Mouse (Mus musculus): ENCODE results near the gene Ttc25. TPM values are rescaled to one million over a fixed set of nuclear protein-coding genes. Genes with fewer than 3 reads are reported as not detected.

Gene Ttc25
- polyA plus RNA-seq, 1 experiment: 2.0 TPM

GRCm38 (mm10) chr11:100564703-100565102, 19.3 kb downstream of the Ttc25 start:
- H3K27ac ChIP-seq (ENCODE audit: insufficient read depth, low read length): no peak overlapping the region
- no peaks in the 10 kb centered on the region for H3K4me1 ChIP-seq (ENCODE audit: control insufficient read depth, insufficient read depth, low read length)
- H3K4me3 ChIP-seq (ENCODE audit: insufficient read depth, low read length): no peak overlapping the region
- TF ChIP-seq CTCF (IDR thresholded peaks at IDR 0.05; ENCODE audit: extremely low read depth, insufficient read depth, low read length) (no peak), POLR2A (IDR thresholded peaks at IDR 0.05; ENCODE audit: extremely low read depth, insufficient read depth, low read length) (no peak)

- Histone ChIP-seq H3K4me1 (ENCODE audit: control insufficient read depth, insufficient read depth, low read length) (no peaks in the 10 kb centered on the region), H3K27ac (ENCODE audit: insufficient read depth, low read length) (no peak overlapping the region), H3K4me3 (ENCODE audit: insufficient read depth, low read length) (no peak overlapping the region)
- TF ChIP-seq CTCF (IDR thresholded peaks at IDR 0.05; ENCODE audit: extremely low read depth, insufficient read depth, low read length) (no peak), POLR2A (IDR thresholded peaks at IDR 0.05; ENCODE audit: extremely low read depth, insufficient read depth, low read length) (no peak)
Observed at GRCm38 (mm10) chr11:100567229-100567628, 21.8 kb downstream of the Ttc25 start.

GRCm38 (mm10) chr11:100567815-100568245, 22.4 kb downstream of the Ttc25 start:
- TF ChIP-seq POLR2A (IDR thresholded peaks at IDR 0.05; ENCODE audit: extremely low read depth, insufficient read depth, low read length) (no peak), CTCF (IDR thresholded peaks at IDR 0.05; ENCODE audit: extremely low read depth, insufficient read depth, low read length) (no peak)
- no peaks in the 10 kb centered on the region for H3K4me1 ChIP-seq (ENCODE audit: control insufficient read depth, insufficient read depth, low read length)

GRCm38 (mm10) chr11:100568692-100569091, 23.3 kb downstream of the Ttc25 start:
- Histone ChIP-seq H3K27ac (ENCODE audit: insufficient read depth, low read length) (no peak overlapping the region), H3K4me1 (ENCODE audit: control insufficient read depth, insufficient read depth, low read length) (no peaks in the 10 kb centered on the region), H3K4me3 (ENCODE audit: insufficient read depth, low read length) (no peak overlapping the region)
- TF ChIP-seq CTCF (IDR thresholded peaks at IDR 0.05; ENCODE audit: extremely low read depth, insufficient read depth, low read length) (no peak), POLR2A (IDR thresholded peaks at IDR 0.05; ENCODE audit: extremely low read depth, insufficient read depth, low read length) (no peak)

More at GRCm38 (mm10) chr11:100567815-100568245, 22.4 kb downstream of the Ttc25 start:
- H3K27ac ChIP-seq (ENCODE audit: insufficient read depth, low read length): no peak overlapping the region
- H3K4me3 ChIP-seq (ENCODE audit: insufficient read depth, low read length): no peak overlapping the region

GRCm38 (mm10) chr11:100569789-100570188, 24.4 kb downstream of the Ttc25 start:
- Histone ChIP-seq H3K4me3 (ENCODE audit: insufficient read depth, low read length) (no peak overlapping the region), H3K4me1 (ENCODE audit: control insufficient read depth, insufficient read depth, low read length) (no peaks in the 10 kb centered on the region), H3K27ac (ENCODE audit: insufficient read depth, low read length) (no peak overlapping the region)
- TF ChIP-seq POLR2A (IDR thresholded peaks at IDR 0.05; ENCODE audit: extremely low read depth, insufficient read depth, low read length): no peak
- no peak for TF ChIP-seq CTCF (IDR thresholded peaks at IDR 0.05; ENCODE audit: extremely low read depth, insufficient read depth, low read length)

GRCm38 (mm10) chr11:100570430-100571201, 25.2 kb downstream of the Ttc25 start:
- H3K27ac ChIP-seq (ENCODE audit: insufficient read depth, low read length): 0 out of 2 replicates have a peak overlapping the region, but pooled peaks have one; percentile 1
- H3K4me3 ChIP-seq (ENCODE audit: insufficient read depth, low read length): peak overlapping the region; percentile 25
- no peak for TF ChIP-seq POLR2A (IDR thresholded peaks at IDR 0.05; ENCODE audit: extremely low read depth, insufficient read depth, low read length)
- peak; percentile 90 for TF ChIP-seq CTCF (IDR thresholded peaks at IDR 0.05; ENCODE audit: extremely low read depth, insufficient read depth, low read length)
- no peaks in the 10 kb centered on the region for H3K4me1 ChIP-seq (ENCODE audit: control insufficient read depth, insufficient read depth, low read length)

- TF ChIP-seq CTCF (IDR thresholded peaks at IDR 0.05; ENCODE audit: extremely low read depth, insufficient read depth, low read length) (no peak), POLR2A (IDR thresholded peaks at IDR 0.05; ENCODE audit: extremely low read depth, insufficient read depth, low read length) (peak; percentile 37; the same call in 1 of the 2 replicates)
Observed at GRCm38 (mm10) chr11:100571202-100571567, 25.8 kb downstream of the Ttc25 start.

DNA sequence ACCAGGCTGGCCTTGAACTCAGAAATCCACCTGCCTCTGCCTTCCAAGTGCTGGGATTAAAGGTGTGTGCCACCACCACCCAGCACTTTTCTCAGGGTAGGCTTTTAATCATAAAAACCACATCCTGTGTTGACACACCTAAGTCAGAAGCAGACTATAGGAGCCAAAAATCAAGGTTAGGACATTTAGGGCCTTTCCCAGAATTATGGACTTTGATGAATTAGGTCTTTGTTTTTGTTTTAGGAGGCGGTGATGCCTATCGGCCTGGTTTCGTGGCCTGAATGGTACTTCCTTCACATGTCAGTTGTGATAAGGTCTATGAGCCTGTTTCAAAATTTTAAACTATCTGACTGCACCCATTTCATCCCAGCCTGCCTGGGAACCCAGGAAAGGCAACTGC, 28.8 kb downstream of the Ttc25 start:
- H3K4me1 ChIP-seq (ENCODE audit: control insufficient read depth, insufficient read depth, low read length): peaks cover 3% of the 10 kb centered on the region; the same call in 1 of the 2 replicates
- H3K27ac ChIP-seq (ENCODE audit: insufficient read depth, low read length): peak overlapping the region; percentile 82
- TF ChIP-seq CTCF (IDR thresholded peaks at IDR 0.05; ENCODE audit: extremely low read depth, insufficient read depth, low read length) (no peak), POLR2A (IDR thresholded peaks at IDR 0.05; ENCODE audit: extremely low read depth, insufficient read depth, low read length) (no peak)
- H3K4me3 ChIP-seq (ENCODE audit: insufficient read depth, low read length): peak overlapping the region; percentile 44

More at GRCm38 (mm10) chr11:100571202-100571567, 25.8 kb downstream of the Ttc25 start:
- H3K4me3 ChIP-seq (ENCODE audit: insufficient read depth, low read length): peak overlapping the region; percentile 25
- H3K4me1 ChIP-seq (ENCODE audit: control insufficient read depth, insufficient read depth, low read length): no peaks in the 10 kb centered on the region
- H3K27ac ChIP-seq (ENCODE audit: insufficient read depth, low read length): peak overlapping the region; percentile 1; the same call in 1 of the 2 replicates

GRCm38 (mm10) chr11:100574708-100575483, 29.5 kb downstream of the Ttc25 start, which contains the start of gene Cnp:
Cnp (plus strand) TSS chr11:100574904.
- peak within 1 kb of the TSS; percentile 82 for H3K27ac ChIP-seq (ENCODE audit: insufficient read depth, low read length)
- peak within 1 kb of the TSS; percentile 44 for H3K4me3 ChIP-seq (ENCODE audit: insufficient read depth, low read length)
- TF ChIP-seq POLR2A (IDR thresholded peaks at IDR 0.05; ENCODE audit: extremely low read depth, insufficient read depth, low read length) (no peak), CTCF (IDR thresholded peaks at IDR 0.05; ENCODE audit: extremely low read depth, insufficient read depth, low read length) (0 out of 2 replicates have a peak, but pooled peaks have one; percentile 13)
- peaks cover 3% of the 10 kb centered on the region; the same call in 1 of the 2 replicates for H3K4me1 ChIP-seq (ENCODE audit: control insufficient read depth, insufficient read depth, low read length)
